Comparison of ENCODE assay signal across 8 mouse cellular contexts in the genomic region with DNA sequence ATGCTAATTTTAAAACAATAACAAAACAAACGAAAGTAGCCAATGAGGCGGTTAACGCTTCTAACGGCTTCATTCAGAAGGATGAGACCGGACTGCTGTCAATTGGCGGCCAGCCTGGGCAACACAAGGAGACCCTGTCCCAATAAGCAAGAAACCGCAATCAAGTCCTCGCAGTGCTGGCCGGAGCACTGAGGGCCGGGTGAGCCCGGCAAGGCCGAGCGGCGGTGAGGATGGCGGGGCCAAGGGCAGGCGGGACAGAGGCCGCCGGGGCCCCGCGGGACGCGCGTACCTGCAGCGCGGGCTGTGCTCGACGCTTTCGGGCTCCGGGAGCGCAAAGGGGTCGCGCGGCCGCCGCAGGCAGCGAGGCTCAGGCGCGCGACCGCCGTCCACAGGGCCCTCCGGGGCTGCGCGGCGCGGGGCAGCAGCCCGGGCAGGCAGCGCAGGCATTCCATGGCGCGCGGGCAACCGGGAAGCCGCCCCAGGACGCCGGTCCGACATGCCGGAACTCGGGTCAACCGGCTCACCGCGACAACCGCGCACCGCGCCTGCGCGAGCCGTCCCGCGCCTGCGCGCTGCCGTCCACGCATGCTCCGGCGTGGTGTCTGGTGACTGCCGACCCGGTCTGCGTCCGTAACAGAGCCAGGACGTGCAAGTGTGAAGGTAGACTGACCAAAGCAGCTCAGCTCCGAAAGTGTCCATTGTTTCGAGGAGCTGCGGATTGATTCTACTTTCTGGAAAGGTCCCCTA. TPM values are rescaled to one million over a fixed set of nuclear protein-coding genes. Genes with fewer than 3 reads are reported as not detected.
DNase-seq lines count a peak whose midpoint lies in the region; ATAC-seq and TF ChIP-seq lines count a peak whose summit lies in the region.

TSS of gene Mrs2 (minus strand) at position 587 of the 747 bp plus-strand sequence.

- H3K36me3 ChIP-seq in MEL (ENCODE audit: control insufficient read depth in 1 of 2, insufficient read depth in 2 of 2, low read length in 2 of 2): peaks cover 2 to 19% of the 10 kb centered on the region in 2 experiments
- H3K36me3 ChIP-seq in lung, embryonic 16.5 days (ENCODE audit: control insufficient read depth, insufficient read depth, low read length): no peaks in the 10 kb centered on the region

- H3K4me1 ChIP-seq in MEL (ENCODE audit: control insufficient read depth in 1 of 2, insufficient read depth in 2 of 2, low read length in 2 of 2): peaks cover 3 to 20% of the 10 kb centered on the region in 2 experiments; a peak in 3 of 4 replicates
- H3K4me1 ChIP-seq in cerebellum, adult 2 months (ENCODE audit: control insufficient read depth, insufficient read depth, low read length): peaks cover 5% of the 10 kb centered on the region
- peaks cover 18% of the 10 kb centered on the region for H3K4me1 ChIP-seq in lung, embryonic 16.5 days (replicated peaks; ENCODE audit: control insufficient read depth, insufficient read depth, low read length)

- peak within 1 kb of the TSS; percentile 63 to 97 for H3K4me3 ChIP-seq in MEL (ENCODE audit: control insufficient read depth in 1 of 2, insufficient read depth in 1 of 2, low read depth in 2 of 2, low read length in 2 of 2)
- H3K4me3 ChIP-seq in cerebellum, adult 2 months (replicated peaks; ENCODE audit: insufficient read depth, low read depth, low read length): peak within 1 kb of the TSS; percentile 69
- peak within 1 kb of the TSS; percentile 93 for H3K4me3 ChIP-seq in lung, embryonic 16.5 days (ENCODE audit: low read length)

- H3K27ac ChIP-seq in MEL (ENCODE audit: control insufficient read depth, low read depth, low read length): peak within 1 kb of the TSS; percentile 59
- peak within 1 kb of the TSS; percentile 37 for H3K27ac ChIP-seq in cerebellum, adult 2 months (ENCODE audit: insufficient read depth, low read length)
- peak within 1 kb of the TSS; percentile 70 for H3K27ac ChIP-seq in lung, embryonic 16.5 days (ENCODE audit: low read length)

- H3K27me3 ChIP-seq in MEL (ENCODE audit: control insufficient read depth in 1 of 2, insufficient read depth in 2 of 2, low read length in 2 of 2): no peaks in the 10 kb centered on the region
- no peaks in the 10 kb centered on the region for H3K27me3 ChIP-seq in cerebellum, adult 2 months (ENCODE audit: control insufficient read depth, insufficient read depth, low read length)
- no peaks in the 10 kb centered on the region for H3K27me3 ChIP-seq in lung, embryonic 16.5 days (ENCODE audit: control insufficient read depth, insufficient read depth, low read depth, low read length)

- DNase-seq in MEL (ENCODE audit: low read depth, low spot score): peak; percentile 91
- peak; percentile 92 to 94 for DNase-seq in cerebellum, adult 2 months
- DNase-seq in forelimb bud, embryonic 11.5 days (ENCODE audit: low read depth, low spot score): peak; percentile 91
- DNase-seq in layer of hippocampus, adult 9-10 months (ENCODE audit: low spot score): peak; percentile 55
- peak; percentile 69 for DNase-seq in ovary, postnatal 10 days (ENCODE audit: low spot score)
- DNase-seq in thymus, postnatal 10 days (ENCODE audit: low spot score in 2 of 2): peak; percentile 72 to 79

- TF ChIP-seq CTCF in MEL (IDR thresholded peaks at IDR 0.05 in 2 of 3, conservative IDR thresholded peaks at IDR 0.05 in 1 of 3; ENCODE audit: control insufficient read depth in 1 of 3, insufficient read depth in 1 of 3, low read depth in 2 of 3, low read length in 3 of 3, poor library complexity in 1 of 3, severe bottlenecking in 1 of 3): no peak
- no peak for TF ChIP-seq CTCF in cerebellum, adult 2 months (IDR thresholded peaks at IDR 0.05; ENCODE audit: borderline replicate concordance, insufficient read depth, low read depth, low read length)

- no peak for TF ChIP-seq RAD21 in MEL (IDR thresholded peaks at IDR 0.05; ENCODE audit: low read depth, low read length)

- peaks cover 25% of the 10 kb centered on the region for H3K79me2 ChIP-seq in MEL (ENCODE audit: control insufficient read depth, insufficient read depth, low read length, poor library complexity)

- under 1% methylated on average over 84 of the region's 84 CpGs for WGBS in cerebellum, adult 2 months
- under 1% methylated on average over 76 of the region's 84 CpGs for WGBS in lung, embryonic 16.5 days

- H3K9ac ChIP-seq in MEL (ENCODE audit: control insufficient read depth, low read depth, low read length, poor library complexity, severe bottlenecking): peak within 1 kb of the TSS; percentile 87
- peak within 1 kb of the TSS; percentile 93 for H3K9ac ChIP-seq in lung, embryonic 16.5 days (ENCODE audit: low read length)

- TF ChIP-seq EP300 in MEL (IDR thresholded peaks at IDR 0.05; ENCODE audit: low read depth in 1 of 2, low read length in 2 of 2): 0 out of 4 replicates have a peak, but pooled peaks of 1 of the 2 experiments have one; percentile 13

- peak within 1 kb of the TSS; percentile 89 for H3K4me2 ChIP-seq in lung, embryonic 16.5 days (ENCODE audit: low read depth, low read length)

- ATAC-seq in hematopoietic stem cell, adult 5-6 weeks (replicated peaks in 1 of 2; ENCODE audit: insufficient read depth in 1 of 2, low FRiP score in 2 of 2, low TSS enrichment in 1 of 2, low read depth in 1 of 2, poor library complexity in 2 of 2, severe bottlenecking in 2 of 2): peak; percentile 67 to 79
- ATAC-seq in lung, embryonic 16.5 days (ENCODE audit: low read depth): peak; percentile 95

- no peaks in the 10 kb centered on the region for H3K9me3 ChIP-seq in MEL (replicated peaks; ENCODE audit: insufficient read depth, low read length)
- no peaks in the 10 kb centered on the region for H3K9me3 ChIP-seq in lung, embryonic 16.5 days (ENCODE audit: control insufficient read depth, low read length)

- peak; percentile 78 to 98 for TF ChIP-seq POLR2A in MEL (IDR thresholded peaks at IDR 0.05; ENCODE audit: control insufficient read depth in 1 of 2, insufficient read depth in 1 of 2, low read depth in 1 of 2, low read length in 2 of 2, poor library complexity in 1 of 2)
- peak; percentile 73; the same call in 1 of the 2 replicates for TF ChIP-seq POLR2A in cerebellum, adult 2 months (IDR thresholded peaks at IDR 0.05; ENCODE audit: borderline replicate concordance, insufficient read depth, low read length)

TF ChIP-seq in MEL, 35 proteins besides CTCF, POLR2A, EP300 and RAD21:
- TF ChIP-seq MAX (IDR thresholded peaks at IDR 0.05; ENCODE audit: low read length) (peak; percentile 83), MYB (IDR thresholded peaks at IDR 0.05; ENCODE audit: low read depth, low read length) (peak; percentile 85), POLR2AphosphoS2 (IDR thresholded peaks at IDR 0.05; ENCODE audit: low read length) (peak; percentile 94), ZNF384 (IDR thresholded peaks at IDR 0.05; ENCODE audit: low read depth, low read length) (no peak), CHD2 (IDR thresholded peaks at IDR 0.05; ENCODE audit: low read length) (no peak), ZC3H11A (IDR thresholded peaks at IDR 0.05; ENCODE audit: low read depth, low read length) (no peak), MEF2A (IDR thresholded peaks at IDR 0.05; ENCODE audit: extremely low read depth, insufficient replicate concordance, low read depth, low read length, poor library complexity, severe bottlenecking) (no peak), ELF1 (IDR thresholded peaks at IDR 0.05; ENCODE audit: low read depth, low read length) (peak; percentile 83), POLR2AphosphoS5 (IDR thresholded peaks at IDR 0.05; ENCODE audit: borderline replicate concordance, low read depth, low read length) (no peak), GABPA (IDR thresholded peaks at IDR 0.05; ENCODE audit: low read depth, low read length) (no peak), TCF12 (IDR thresholded peaks at IDR 0.05; ENCODE audit: low read depth, low read length) (peak; percentile 60), SIN3A (IDR thresholded peaks at IDR 0.05; ENCODE audit: low read length) (peak; percentile 63; the same call in 1 of the 2 replicates), CHD1 (IDR thresholded peaks at IDR 0.05; ENCODE audit: low read depth, low read length) (no peak), USF2 (IDR thresholded peaks at IDR 0.05; ENCODE audit: borderline replicate concordance in 1 of 2, insufficient read depth in 1 of 2, low read depth in 1 of 2, low read length in 2 of 2) (no peak), NRF1 (IDR thresholded peaks at IDR 0.05; ENCODE audit: insufficient read depth, low read depth, low read length, poor library complexity, severe bottlenecking) (peak; percentile 94), MYC (IDR thresholded peaks at IDR 0.05; ENCODE audit: low read depth, low read length) (peak; percentile 71), JUND (IDR thresholded peaks at IDR 0.05; ENCODE audit: low read depth, low read length) (no peak), ZMIZ1 (IDR thresholded peaks at IDR 0.05; ENCODE audit: low read depth, low read length) (0 out of 2 replicates have a peak, but pooled peaks have one; percentile 62), MXI1 (IDR thresholded peaks at IDR 0.05; ENCODE audit: low read depth, low read length) (peak; percentile 77), HCFC1 (IDR thresholded peaks at IDR 0.05; ENCODE audit: low read depth, low read length) (peak; percentile 82), MAFK (IDR thresholded peaks at IDR 0.05; ENCODE audit: borderline replicate concordance, low read depth, low read length) (no peak), NELFE (IDR thresholded peaks at IDR 0.05; ENCODE audit: low read depth, low read length) (peak; percentile 97), SMC3 (IDR thresholded peaks at IDR 0.05; ENCODE audit: low read depth, low read length) (no peak), TBP (IDR thresholded peaks at IDR 0.05; ENCODE audit: low read depth, low read length) (peak; percentile 72; the same call in 1 of the 2 replicates), USF1 (IDR thresholded peaks at IDR 0.05; ENCODE audit: low read depth, low read length) (0 out of 2 replicates have a peak, but pooled peaks have one; percentile 37)
TF ChIP-seq in MEL: peak in this region for 14.

RNA-seq across cellular contexts. Expression of gene Mrs2, which starts in this region (rescaled TPM):
- 16.6 and 19.1 TPM in 2 replicates for total RNA-seq in MEL (2012; rRNA removed)
- 10 to 100 TPM in 1 of 2 experiments, not detected in 1; 45.4 TPM for polyA plus RNA-seq in MEL (2012; ENCODE audit: insufficient read depth in 1 of 2, insufficient read length in 2 of 2, low read depth in 1 of 2, low replicate concordance in 2 of 2, missing spikeins in 1 of 2)
- 49.0 and 57.1 TPM in 2 replicates for polyA plus RNA-seq in cerebellum, adult 2 months (2012; rRNA removed)
- 8.3 and 14.2 TPM in 2 replicates for total RNA-seq in hematopoietic stem cell, adult 5-6 weeks (2017)
- polyA plus RNA-seq in lung, embryonic 16.5 days (2015; fragmentation: Nextera tagmentation; extraction: Ambion mirVana): 14.3 and 17.9 TPM in 2 replicates

Comparison
In these comparisons a context has a peak if more than half of its experiments do, and no peak if none do; other contexts are left out.
1. Peak in every context shown above with its lines: DNase-seq, ATAC-seq, H3K4me3 ChIP-seq and H3K27ac ChIP-seq.